Mouse (Mus musculus) CH12.LX (cell line): ENCODE measurements around the gene Neurod2.

Source experiments
- CTCF ChIP-seq, 2 experiments: IDR thresholded peaks in 1 of 2; conservative IDR thresholded peaks in 1 of 2; 2 replicates each; pipeline ENCODE4 v1.5.1; 2011 to 2012; ENCODE audit warnings: low read depth in 2 of 2, low read length in 2 of 2, improper control_type of control experiment in 1 of 2, inconsistent platforms in 1 of 2, mild to moderate bottlenecking in 1 of 2, moderate library complexity in 1 of 2
- ELF1 ChIP-seq: IDR thresholded peaks from 2 replicates; pipeline ENCODE4 v1.6.1; 2014; ENCODE audit warnings: low read depth, mild to moderate bottlenecking, inconsistent platforms, low read length, improper control_type of control experiment
- KAT2A ChIP-seq: IDR thresholded peaks from 2 replicates; pipeline ENCODE4 v1.6.1; 2012; ENCODE audit warnings: low read length, improper control_type of control experiment, inconsistent platforms; ENCODE audit not compliant: insufficient replicate concordance
- MAX ChIP-seq: IDR thresholded peaks from 2 replicates; pipeline ENCODE4 v1.6.1; 2011; ENCODE audit warnings: low read length, improper control_type of control experiment
- POLR2A ChIP-seq: IDR thresholded peaks from 2 replicates; pipeline ENCODE4 v1.6.1; 2011; ENCODE audit warnings: low read depth, mild to moderate bottlenecking, improper control_type of control experiment, low read length
- USF1 ChIP-seq: IDR thresholded peaks from 2 replicates; pipeline ENCODE4 v1.6.1; 2014; ENCODE audit warnings: low read depth, mild to moderate bottlenecking, inconsistent platforms, low read length, improper control_type of control experiment

- TF ChIP-seq CTCF (conservative IDR thresholded peaks at IDR 0.05 in 1 of 2, IDR thresholded peaks at IDR 0.05 in 1 of 2; ENCODE audit: low read depth in 2 of 2, low read length in 2 of 2): no peak
- TF ChIP-seq USF1: no peak
- no peak for TF ChIP-seq MAX
- no peak for TF ChIP-seq KAT2A
- TF ChIP-seq POLR2A: no peak
- no peak for TF ChIP-seq ELF1
These were observed 35.0 kb upstream of the Neurod2 start for GRCm38 (mm10) chr11:98364410-98364809.
